Mouse (Mus musculus) CH12.LX (cell line): Measurements from ENCODE around the gene Osbp2. TPM values are rescaled to one million over a fixed set of nuclear protein-coding genes. Genes with fewer than 3 reads are reported as not detected.

Experiments used
- DNase-seq: peaks from one replicate; pipeline ENCODE4 v3.0.0-alpha.2; 2013; ENCODE audit errors: extremely low read depth
- H3K27ac ChIP-seq: 2 replicates; pipeline ENCODE4 v1.5.1; 2012; ENCODE audit warnings: low read depth, mild to moderate bottlenecking, control low read depth, moderate library complexity; ENCODE audit not compliant: insufficient read depth
- H3K27me3 ChIP-seq: replicated peaks from 2 replicates; pipeline ENCODE3; 2012; ENCODE audit warnings: inconsistent platforms
- H3K36me3 ChIP-seq, 2 experiments: replicated peaks in 1 of 2; 2 replicates each; pipeline versions ENCODE3 to v1.6.1; 2012; ENCODE audit warnings: inconsistent platforms in 1 of 2, low read length in 1 of 2, mild to moderate bottlenecking in 1 of 2, mixed read lengths in 1 of 2, moderate library complexity in 1 of 2; ENCODE audit not compliant: control insufficient read depth in 1 of 2, insufficient read depth in 1 of 2
- H3K4me1 ChIP-seq, 2 experiments: 2 replicates each; pipeline ENCODE4 v1.6.1; 2012; ENCODE audit warnings: inconsistent platforms in 1 of 2, moderate library complexity in 1 of 2; ENCODE audit not compliant: insufficient read depth in 2 of 2, control insufficient read depth in 1 of 2
- H3K4me2 ChIP-seq: 2 replicates; pipeline ENCODE4 v1.6.1; 2012; ENCODE audit warnings: low read depth, mild to moderate bottlenecking, control low read depth; ENCODE audit not compliant: poor library complexity, insufficient read depth, severe bottlenecking
- H3K4me3 ChIP-seq, 3 experiments: fragments of 150-350 bp in 1 of 3; sonication (generic) in 1 of 3; replicated peaks in 1 of 3; 2 replicates each; pipeline versions ENCODE3 to v1.5.1; 2011 to 2012; ENCODE audit warnings: low read depth in 2 of 3, low read length in 2 of 3, mild to moderate bottlenecking in 2 of 3, moderate library complexity in 2 of 3, control low read depth in 1 of 3, improper control_type of control experiment in 1 of 3, inconsistent platforms in 1 of 3, mixed read lengths in 1 of 3; ENCODE audit not compliant: poor library complexity in 1 of 3
- H3K79me2 ChIP-seq: replicated peaks from 2 replicates; pipeline ENCODE4 v1.6.1; 2012; ENCODE audit warnings: mild to moderate bottlenecking, moderate library complexity; ENCODE audit not compliant: control insufficient read depth, poor library complexity, insufficient read depth, severe bottlenecking; ENCODE audit errors: extremely low read depth
- H3K9ac ChIP-seq: 2 replicates; pipeline ENCODE4 v1.6.1; 2012; ENCODE audit warnings: low read depth, mild to moderate bottlenecking, control low read depth, moderate library complexity; ENCODE audit not compliant: insufficient read depth
- H3K9me3 ChIP-seq: replicated peaks from 2 replicates; pipeline ENCODE3; 2012; ENCODE audit warnings: low read length, inconsistent platforms, mixed read lengths
- CHD1 ChIP-seq: IDR thresholded peaks from 2 replicates; pipeline ENCODE4 v1.6.1; 2012; ENCODE audit warnings: low read depth, low read length, improper control_type of control experiment, inconsistent platforms
- CHD2 ChIP-seq: IDR thresholded peaks from 2 replicates; pipeline ENCODE4 v1.6.1; 2011; ENCODE audit warnings: low read length, improper control_type of control experiment
- CTCF ChIP-seq, 2 experiments: IDR thresholded peaks in 1 of 2; conservative IDR thresholded peaks in 1 of 2; 2 replicates each; pipeline ENCODE4 v1.5.1; 2011 to 2012; ENCODE audit warnings: low read depth in 2 of 2, low read length in 2 of 2, improper control_type of control experiment in 1 of 2, inconsistent platforms in 1 of 2, mild to moderate bottlenecking in 1 of 2, moderate library complexity in 1 of 2
- E2F4 ChIP-seq: IDR thresholded peaks from 2 replicates; pipeline ENCODE4 v1.6.1; 2011; ENCODE audit warnings: low read depth, low read length, improper control_type of control experiment; ENCODE audit not compliant: insufficient replicate concordance
- ELF1 ChIP-seq: IDR thresholded peaks from 2 replicates; pipeline ENCODE4 v1.6.1; 2014; ENCODE audit warnings: low read depth, mild to moderate bottlenecking, inconsistent platforms, low read length, improper control_type of control experiment
- EP300 ChIP-seq: IDR thresholded peaks from 2 replicates; pipeline ENCODE4 v1.6.1; 2011; ENCODE audit warnings: low read length, improper control_type of control experiment
- ETS1 ChIP-seq: conservative IDR thresholded peaks from 2 replicates; pipeline ENCODE4 v1.6.1; 2012; ENCODE audit warnings: low read depth, mild to moderate bottlenecking, inconsistent platforms, low read length, improper control_type of control experiment, moderate library complexity
- GABPA ChIP-seq: IDR thresholded peaks from 2 replicates; pipeline ENCODE4 v1.6.1; 2012; ENCODE audit warnings: low read depth, low read length, improper control_type of control experiment, inconsistent platforms; ENCODE audit not compliant: insufficient replicate concordance
- HCFC1 ChIP-seq: IDR thresholded peaks from 2 replicates; pipeline ENCODE4 v1.6.1; 2012; ENCODE audit warnings: low read depth, mild to moderate bottlenecking, inconsistent platforms, low read length, improper control_type of control experiment
- JUN ChIP-seq: IDR thresholded peaks from 2 replicates; pipeline ENCODE4 v1.6.1; 2011; ENCODE audit warnings: low read depth, mild to moderate bottlenecking, low read length, improper control_type of control experiment, moderate library complexity; ENCODE audit not compliant: insufficient read depth
- KAT2A ChIP-seq: IDR thresholded peaks from 2 replicates; pipeline ENCODE4 v1.6.1; 2012; ENCODE audit warnings: low read length, improper control_type of control experiment, inconsistent platforms; ENCODE audit not compliant: insufficient replicate concordance
- MAFK ChIP-seq: IDR thresholded peaks from 2 replicates; pipeline ENCODE4 v1.6.1; 2011; ENCODE audit warnings: low read length, improper control_type of control experiment; ENCODE audit not compliant: insufficient replicate concordance
- MAX ChIP-seq: IDR thresholded peaks from 2 replicates; pipeline ENCODE4 v1.6.1; 2011; ENCODE audit warnings: low read length, improper control_type of control experiment
- MAZ ChIP-seq: IDR thresholded peaks from 2 replicates; pipeline ENCODE4 v1.6.1; 2012; ENCODE audit warnings: low read depth, mild to moderate bottlenecking, inconsistent platforms, low read length, improper control_type of control experiment, moderate library complexity
- MEF2A ChIP-seq: IDR thresholded peaks from 2 replicates; pipeline ENCODE4 v1.6.1; 2014; ENCODE audit warnings: low read depth, mild to moderate bottlenecking, inconsistent platforms, low read length, improper control_type of control experiment, borderline replicate concordance
- MXI1 ChIP-seq: IDR thresholded peaks from 2 replicates; pipeline ENCODE4 v1.6.1; 2011; ENCODE audit warnings: mild to moderate bottlenecking, low read depth, low read length, improper control_type of control experiment
- MYC ChIP-seq: IDR thresholded peaks from 2 replicates; pipeline ENCODE4 v1.6.1; 2011; ENCODE audit warnings: low read depth, mild to moderate bottlenecking, improper control_type of control experiment, low read length
- NELFE ChIP-seq: IDR thresholded peaks from 2 replicates; pipeline ENCODE4 v1.6.1; 2011; ENCODE audit warnings: low read depth, low read length, improper control_type of control experiment
- PAX5 ChIP-seq: IDR thresholded peaks from 2 replicates; pipeline ENCODE4 v1.6.1; 2012; ENCODE audit warnings: low read length, inconsistent platforms, mixed read lengths
- POLR2A ChIP-seq: IDR thresholded peaks from 2 replicates; pipeline ENCODE4 v1.6.1; 2011; ENCODE audit warnings: low read depth, mild to moderate bottlenecking, improper control_type of control experiment, low read length
- POLR2AphosphoS2 ChIP-seq: IDR thresholded peaks from 2 replicates; pipeline ENCODE4 v1.6.1; 2011; ENCODE audit warnings: low read depth, low read length, improper control_type of control experiment
- RAD21 ChIP-seq: IDR thresholded peaks from 2 replicates; pipeline ENCODE4 v1.6.1; 2011; ENCODE audit warnings: low read depth, mild to moderate bottlenecking, low read length, improper control_type of control experiment, moderate library complexity
- SIN3A ChIP-seq: IDR thresholded peaks from 2 replicates; pipeline ENCODE4 v1.6.1; 2012; ENCODE audit warnings: low read length, improper control_type of control experiment, inconsistent platforms
- SMC3 ChIP-seq: IDR thresholded peaks from 2 replicates; pipeline ENCODE4 v1.6.1; 2011; ENCODE audit warnings: low read depth, low read length, improper control_type of control experiment
- TBP ChIP-seq: conservative IDR thresholded peaks from 2 replicates; pipeline ENCODE4 v1.6.1; 2011; ENCODE audit warnings: low read depth, low read length, improper control_type of control experiment
- TCF12 ChIP-seq: IDR thresholded peaks from 2 replicates; pipeline ENCODE4 v1.6.1; 2014; ENCODE audit warnings: low read depth, mild to moderate bottlenecking, inconsistent platforms, low read length, improper control_type of control experiment
- UBTF ChIP-seq: IDR thresholded peaks from 2 replicates; pipeline ENCODE4 v1.6.1; 2012; ENCODE audit warnings: low read depth, mild to moderate bottlenecking, inconsistent platforms, low read length, improper control_type of control experiment, moderate library complexity
- USF1 ChIP-seq: IDR thresholded peaks from 2 replicates; pipeline ENCODE4 v1.6.1; 2014; ENCODE audit warnings: low read depth, mild to moderate bottlenecking, inconsistent platforms, low read length, improper control_type of control experiment
- USF2 ChIP-seq: conservative IDR thresholded peaks from 2 replicates; pipeline ENCODE4 v1.6.1; 2011; ENCODE audit warnings: low read depth, low read length, improper control_type of control experiment
- ZC3H11A ChIP-seq: IDR thresholded peaks from 2 replicates; pipeline ENCODE4 v1.6.1; 2012; ENCODE audit warnings: low read depth, mild to moderate bottlenecking, inconsistent platforms, low read length, improper control_type of control experiment
- ZKSCAN1 ChIP-seq: IDR thresholded peaks from 2 replicates; pipeline ENCODE4 v1.6.1; 2012; ENCODE audit warnings: low read depth, inconsistent platforms, low read length, improper control_type of control experiment, borderline replicate concordance
- ZMIZ1 ChIP-seq: IDR thresholded peaks from 2 replicates; pipeline ENCODE4 v1.6.1; 2012; ENCODE audit warnings: low read depth, mild to moderate bottlenecking, inconsistent platforms, low read length, improper control_type of control experiment
- ZNF384 ChIP-seq: IDR thresholded peaks from 2 replicates; pipeline ENCODE4 v1.6.1; 2012; ENCODE audit warnings: low read depth, low read length, improper control_type of control experiment, inconsistent platforms
- dilution Hi-C: fragments of 300-500 bp; cut with MboI; formaldehyde crosslinking; loops from 2 replicates; pipeline ENCODE4 v1.14.3; 2020; ENCODE audit warnings: low sequenced_read_pairs; ENCODE audit not compliant: extremely low pct_unique_long_range_greater_than_20kb, extremely low pct_ligation_motif_present
- in situ Hi-C: fragments of 300-500 bp; cut with MboI; formaldehyde crosslinking; loops from 3 replicates; pipeline ENCODE4 v1.14.3; 2019; ENCODE audit warnings: low sequenced_read_pairs, low pct_ligation_motif_present, low pct_unique_long_range_greater_than_20kb, mixed read lengths
- polyA plus RNA-seq: library from polyadenylated mRNA; unstranded; fragments of >175 nt; gene quantifications from 2 replicates; pipeline ENCODE4 v1.2.1, GENCODE M21; 2012; ENCODE audit warnings: low read depth; ENCODE audit not compliant: insufficient read length
- total RNA-seq, 2 experiments: library from RNA; depleted of rRNA; stranded (reverse); fragments of 300-350 nt in 1 of 2; fragments of >200 nt in 1 of 2; gene quantifications; 2 replicates each; pipeline ENCODE4 v1.2.3; 2012 to 2014

Gene Osbp2
- total and polyA plus RNA-seq, 3 experiments = not detected

GRCm38 (mm10) chr11:3697441-3697840 is 166.3 kb downstream of the Osbp2 start:
- dilution Hi-C loops = no loop called here
- Histone ChIP-seq H3K36me3 (peaks cover 4 to 19% of the 10 kb centered on the region in 2 experiments), H3K27ac (no peak overlapping the region), H3K9ac (no peak overlapping the region), H3K79me2 (no peaks in the 10 kb centered on the region), H3K4me1 (no peaks in the 10 kb centered on the region)
- TF ChIP-seq ZKSCAN1 (no peak), POLR2AphosphoS2 (no peak), HCFC1 (no peak), PAX5 (no peak), E2F4 (no peak), MXI1 (no peak), ELF1 (no peak), UBTF (no peak), CHD1 (no peak), CHD2 (no peak), MEF2A (no peak), USF1 (no peak), KAT2A (no peak), MYC (no peak), MAZ (no peak), JUN (no peak), MAX (no peak), POLR2A (no peak), NELFE (no peak), ZNF384 (peak; percentile 85), ETS1 (no peak), ZC3H11A (no peak), TCF12 (no peak), CTCF (conservative IDR thresholded peaks at IDR 0.05 in 1 of 2, IDR thresholded peaks at IDR 0.05 in 1 of 2; ENCODE audit: low read depth in 2 of 2, low read length in 2 of 2) (peak in 1 of 2 experiments; percentile 59; a peak in 2 of 4 replicates), ZMIZ1 (no peak), GABPA (no peak), EP300 (no peak), MAFK (no peak), RAD21 (peak; percentile 43), USF2 (no peak), SMC3 (peak; percentile 52), SIN3A (no peak), TBP (no peak)
- TF ChIP-seq, all 38 proteins: peak for 4
- Histone ChIP-seq H3K4me2 (no peak overlapping the region), H3K27me3 (no peaks in the 10 kb centered on the region), H3K9me3 (no peaks in the 10 kb centered on the region), H3K4me3 (no peak overlapping the region)
- in situ Hi-C loops = loop anchor here (5.0 kb wide), 1 partner anchor 40 kb away; no protein-coding TSS in a partner anchor
- DNase-seq = peak; percentile 15
